Mouse (Mus musculus) frontal cortex, postnatal 14 days (tissue): ENCODE results near the gene Brcc3.

Experiments
- DNase-seq, 2 experiments: peaks; one replicate each; pipeline ENCODE4 v3.0.0; 2022; ENCODE audit warnings: low spot score in 2 of 2

Brcc3 gene

DNA sequence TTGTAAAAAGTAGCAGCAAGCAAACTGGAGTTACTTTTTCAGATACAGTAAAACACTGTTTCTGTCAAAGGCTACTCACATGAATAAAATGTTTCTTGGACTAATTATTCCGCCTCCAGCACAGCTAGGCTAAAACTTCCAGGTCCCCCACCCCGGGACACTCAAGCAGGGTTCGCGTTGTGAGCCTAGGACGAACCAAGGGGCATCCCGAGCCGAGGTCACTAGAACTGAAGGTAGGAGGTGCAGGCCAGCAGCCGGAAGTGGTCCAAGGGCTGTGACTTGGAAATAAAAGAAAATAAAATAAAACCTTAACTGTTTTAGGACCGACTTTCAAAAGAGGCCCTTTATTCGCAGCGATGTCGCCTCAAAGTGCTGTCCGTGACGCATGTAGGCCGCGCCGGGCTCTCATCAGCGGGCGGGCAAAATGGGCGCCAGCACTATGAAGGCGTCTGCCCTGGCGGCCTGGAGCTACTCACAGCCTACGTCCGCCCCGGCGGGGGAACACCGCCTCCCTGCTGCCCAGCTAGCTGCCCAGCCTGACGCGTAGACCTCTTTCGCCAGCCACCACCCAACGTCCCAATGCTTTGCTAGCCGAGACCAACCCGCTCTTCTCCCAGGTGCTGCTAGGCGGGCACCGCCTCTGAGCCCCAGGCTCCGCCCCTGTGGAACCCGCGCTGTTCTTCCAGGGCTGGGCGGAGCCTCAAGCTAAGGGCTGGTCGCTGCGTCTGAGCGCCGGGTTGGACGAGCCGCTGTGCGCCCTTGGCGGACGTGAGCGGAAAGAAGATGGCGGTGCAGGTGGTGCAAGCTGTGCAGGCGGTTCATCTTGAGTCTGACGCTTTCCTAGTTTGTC lies at the start of gene Brcc3, which contains the start of the genes Cmc4 and Mtcp1:
TSS of gene Brcc3 (plus strand) at position 693 of the 850 bp plus-strand sequence.
TSS of gene Cmc4 (minus strand) at position 649 of the 850 bp plus-strand sequence.
TSS of gene Mtcp1 (minus strand) at position 653 of the 850 bp plus-strand sequence.
- peak; percentile 74 to 75 for DNase-seq

DNA sequence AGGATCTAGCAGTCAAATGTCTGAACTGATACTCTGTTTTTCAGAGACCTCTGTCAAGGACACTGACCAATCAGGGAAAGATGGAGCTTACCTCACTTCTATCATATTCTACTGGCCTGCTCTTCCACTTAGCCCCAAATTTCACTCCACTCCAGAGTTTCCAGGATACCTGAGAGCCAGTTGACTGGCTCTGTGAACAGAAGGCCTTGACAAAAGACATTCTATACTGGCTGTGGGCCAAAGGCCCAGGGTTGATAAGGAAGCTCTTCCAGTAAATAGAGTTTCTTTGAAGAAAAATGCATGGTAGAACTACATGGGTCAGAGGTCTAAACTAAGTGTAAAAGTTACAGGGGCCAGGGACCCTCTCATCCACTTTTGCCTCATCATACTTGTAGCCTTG lies 46.2 kb upstream of the Brcc3 start:
- no peak for DNase-seq

GRCm38 (mm10) chrX:75372666-75373425 lies 43.6 kb upstream of the Brcc3 start:
- no peak for DNase-seq

DNA sequence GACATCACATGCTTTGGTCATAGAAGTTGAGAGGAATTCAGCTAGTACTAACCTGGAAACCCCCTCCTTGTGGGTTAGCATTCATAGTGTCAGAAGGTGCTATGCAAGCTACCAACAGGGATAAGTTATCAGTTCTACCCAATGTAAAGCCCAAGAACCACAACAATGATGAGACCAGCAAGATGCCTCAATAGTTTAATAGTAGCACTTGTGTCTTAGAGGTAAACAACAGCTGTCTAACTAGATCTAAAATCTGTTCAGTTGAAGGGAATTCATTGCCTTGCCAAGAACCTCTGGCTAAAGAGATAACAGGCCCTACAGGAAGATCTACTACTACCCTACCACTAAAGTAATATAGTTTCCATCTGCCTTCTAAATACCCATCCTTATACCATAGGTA lies 39.6 kb upstream of the Brcc3 start:
- DNase-seq: no peak

DNA sequence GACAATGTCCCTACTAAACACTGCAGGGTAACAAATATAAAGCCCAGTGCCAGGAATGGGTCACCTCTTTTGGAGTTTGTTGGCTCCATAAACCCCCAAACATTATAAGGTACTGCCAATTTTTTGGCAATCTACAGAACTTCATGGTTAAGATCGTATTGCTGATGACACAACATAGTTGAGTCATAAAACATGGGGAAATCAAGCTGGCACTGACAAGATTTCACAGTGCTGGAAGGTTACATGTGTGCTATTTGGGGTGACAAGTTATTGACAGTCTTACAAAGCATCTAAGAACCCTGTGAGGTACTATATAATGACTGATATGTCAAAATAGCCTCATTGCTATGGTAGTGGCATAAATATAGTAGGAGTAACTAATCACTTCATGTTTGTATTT lies 35.3 kb upstream of the Brcc3 start:
- no peak for DNase-seq

DNA sequence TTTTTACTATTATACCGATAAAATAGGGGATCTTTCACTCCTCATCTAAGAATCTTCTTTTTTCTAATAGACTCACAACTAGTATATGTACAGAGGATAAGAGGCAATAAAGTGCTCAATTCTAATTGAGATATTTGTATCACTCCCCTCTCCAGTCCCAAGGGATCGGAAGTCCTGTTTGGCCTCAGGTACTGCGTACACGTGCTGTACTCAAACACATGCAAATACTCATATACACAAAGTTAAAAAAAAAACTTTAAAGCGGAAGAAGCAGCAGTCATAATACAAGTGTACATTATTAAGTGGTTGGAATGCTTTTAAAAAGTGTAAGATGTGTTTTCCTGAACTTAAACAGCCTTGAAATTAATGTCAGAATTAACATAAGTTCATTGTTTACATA lies 34.7 kb upstream of the Brcc3 start:
- no peak for DNase-seq

- DNase-seq: peak; percentile 12 to 55
These were observed 34.1 kb upstream of the Brcc3 start, which contains the start of the genes Fundc2 and F8 for GRCm38 (mm10) chrX:75382195-75382771. Gene Fundc2 (plus strand): TSS chrX:75382399. Gene F8 (minus strand): TSS chrX:75382615.

DNA sequence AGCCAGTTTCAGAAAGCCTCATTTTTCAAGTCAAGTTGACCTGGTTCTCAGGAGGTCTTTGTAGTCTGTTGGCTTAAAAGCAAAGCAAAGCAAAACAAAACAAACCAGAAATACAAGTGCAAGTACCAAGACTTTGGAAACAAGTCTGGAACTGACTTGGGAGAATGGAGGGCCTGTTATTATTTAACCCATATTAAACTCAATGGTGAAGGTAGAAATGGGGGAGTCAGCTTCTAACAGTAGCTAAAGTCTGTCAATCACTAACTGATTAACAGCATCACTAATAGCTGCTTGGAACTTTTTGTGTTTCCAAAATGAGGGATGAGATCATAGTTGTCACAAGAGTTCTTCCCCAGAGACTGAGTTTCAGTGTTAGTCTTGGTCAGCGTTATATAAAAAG lies 17.0 kb upstream of the Brcc3 start:
- no peak for DNase-seq

GRCm38 (mm10) chrX:75402668-75403067 lies 13.8 kb upstream of the Brcc3 start:
- DNase-seq: no peak

- DNase-seq: no peak
These were observed 13.1 kb upstream of the Brcc3 start for GRCm38 (mm10) chrX:75403350-75403749.

DNA sequence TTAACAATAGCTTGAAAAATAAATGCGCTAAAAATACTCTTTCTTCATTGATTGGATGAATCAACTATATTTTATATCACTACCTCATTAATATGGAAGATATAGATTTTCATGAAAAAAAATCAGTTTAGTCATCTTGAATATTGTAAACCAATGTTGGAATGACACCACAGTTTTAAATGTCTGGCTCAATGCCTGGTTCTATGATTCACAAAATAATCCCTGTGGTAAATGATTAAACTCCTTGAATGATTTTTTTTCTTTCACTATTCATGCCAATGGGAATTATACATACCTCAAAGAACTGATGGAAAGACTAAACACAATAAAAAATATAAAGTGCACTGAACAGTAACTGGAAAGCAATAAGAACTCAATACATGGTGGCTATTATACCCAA lies 6.7 kb upstream of the Brcc3 start:
- DNase-seq: no peak

DNA sequence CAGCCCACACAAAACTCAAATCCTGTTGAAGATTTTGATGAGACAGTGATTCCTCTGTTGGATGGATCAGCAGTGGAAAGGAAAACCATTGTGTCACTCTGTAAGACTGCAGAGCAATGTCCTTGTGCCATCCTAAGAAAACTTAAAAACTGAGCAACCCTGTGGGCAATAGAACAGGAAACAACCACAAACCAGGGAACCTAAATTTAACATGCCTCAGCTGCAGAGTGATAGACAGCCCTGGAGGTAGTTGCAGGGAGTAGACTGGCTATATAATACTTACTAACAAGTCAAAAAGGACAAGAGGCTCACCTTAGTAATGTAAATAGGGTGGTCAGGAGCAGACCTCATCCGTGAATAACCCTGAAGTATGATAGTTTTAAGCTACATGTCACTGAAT lies 38.2 kb downstream of the Brcc3 start:
- no peak for DNase-seq

- DNase-seq: peak; percentile 25 to 36
These were observed 58.8 kb downstream of the Brcc3 start for GRCm38 (mm10) chrX:75475182-75475644.

DNA sequence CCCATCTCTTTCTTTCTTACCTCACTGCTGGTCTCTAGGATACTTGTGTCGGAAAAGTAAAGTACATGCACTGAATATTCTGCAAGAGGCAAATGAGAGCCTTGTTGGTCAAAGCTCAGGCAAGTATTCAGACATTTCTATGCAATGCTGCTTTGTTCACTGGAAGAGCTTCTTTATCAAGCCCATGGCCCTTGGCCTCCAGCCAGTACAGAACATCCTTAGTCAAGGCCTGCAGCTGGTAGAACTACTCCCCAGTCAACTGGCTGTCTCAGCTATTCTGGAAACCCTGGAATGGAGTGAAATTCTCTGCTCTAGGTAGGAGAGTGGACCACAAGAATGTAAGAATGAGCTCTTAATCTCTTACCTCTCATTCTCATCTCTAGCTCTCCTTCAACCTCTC lies 73.5 kb downstream of the Brcc3 start:
- DNase-seq: no peak
